Mouse (Mus musculus): ENCODE data around the gene Rnf227.

DNA sequence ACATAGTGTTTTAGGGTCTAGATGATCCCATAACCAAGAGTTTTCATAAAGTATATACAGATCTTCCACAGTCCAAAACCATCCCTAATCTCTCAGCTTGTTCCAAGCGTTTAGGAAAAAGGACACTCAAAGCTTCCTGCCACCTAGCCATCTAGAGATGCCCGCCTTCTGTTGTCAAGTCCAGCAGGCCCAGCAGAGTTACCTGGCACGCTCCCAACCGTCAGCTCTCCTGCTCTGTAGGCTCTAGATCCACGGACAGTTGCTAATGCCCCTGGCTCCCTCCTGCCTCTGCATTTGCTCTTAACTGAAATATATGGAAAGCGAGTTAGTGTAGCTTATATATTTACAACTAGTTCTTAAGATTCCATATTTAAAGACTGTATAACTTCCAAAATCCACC lies 41.1 kb downstream of the Rnf227 start:
- TF ChIP-seq CTCF (IDR thresholded peaks at IDR 0.05; ENCODE audit: low read depth): no peak
- no peak for TF ChIP-seq EP300 (IDR thresholded peaks at IDR 0.05; ENCODE audit: low read depth)

Data from liver, embryonic 14.5 days (tissue).